Mouse (Mus musculus) cerebellum, adult 2 months (tissue): ENCODE data around the gene Gatad1.

ENCODE experiments used
- CTCF ChIP-seq: fragments of 200-500 bp; IDR thresholded peaks from 2 replicates; pipeline ENCODE4 v1.5.1; 2011; ENCODE audit warnings: low read depth, mild to moderate bottlenecking, control low read depth, low read length, moderate library complexity, borderline replicate concordance; ENCODE audit not compliant: insufficient read depth
- POLR2A ChIP-seq: fragments of 200-500 bp; IDR thresholded peaks from 2 replicates; pipeline ENCODE4 v1.6.1; 2011; ENCODE audit warnings: low read length, control low read depth, borderline replicate concordance; ENCODE audit not compliant: insufficient read depth

DNA sequence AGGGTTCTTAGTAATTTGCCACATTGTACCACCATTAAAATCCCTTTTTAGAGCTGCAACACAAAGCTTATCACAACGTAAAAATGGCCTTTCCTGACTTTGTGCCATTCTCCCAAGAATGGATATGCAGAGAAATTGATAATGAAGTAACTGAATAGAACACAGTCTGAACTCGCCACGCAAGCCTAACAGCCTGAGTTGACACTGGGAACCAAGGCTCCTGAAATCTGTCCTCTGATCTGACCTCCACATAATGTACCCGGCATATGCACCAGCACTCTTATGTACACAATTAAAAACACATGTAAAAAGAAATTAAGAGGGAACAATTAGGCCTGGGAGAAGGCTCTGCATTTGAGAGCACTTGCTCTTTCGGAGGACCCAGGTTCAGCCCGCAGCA is 11.7 kb downstream of the Gatad1 start:
- TF ChIP-seq CTCF: no peak
- TF ChIP-seq POLR2A: no peak
